18 mouse cellular contexts compared by ENCODE assay signal in the genomic region with DNA sequence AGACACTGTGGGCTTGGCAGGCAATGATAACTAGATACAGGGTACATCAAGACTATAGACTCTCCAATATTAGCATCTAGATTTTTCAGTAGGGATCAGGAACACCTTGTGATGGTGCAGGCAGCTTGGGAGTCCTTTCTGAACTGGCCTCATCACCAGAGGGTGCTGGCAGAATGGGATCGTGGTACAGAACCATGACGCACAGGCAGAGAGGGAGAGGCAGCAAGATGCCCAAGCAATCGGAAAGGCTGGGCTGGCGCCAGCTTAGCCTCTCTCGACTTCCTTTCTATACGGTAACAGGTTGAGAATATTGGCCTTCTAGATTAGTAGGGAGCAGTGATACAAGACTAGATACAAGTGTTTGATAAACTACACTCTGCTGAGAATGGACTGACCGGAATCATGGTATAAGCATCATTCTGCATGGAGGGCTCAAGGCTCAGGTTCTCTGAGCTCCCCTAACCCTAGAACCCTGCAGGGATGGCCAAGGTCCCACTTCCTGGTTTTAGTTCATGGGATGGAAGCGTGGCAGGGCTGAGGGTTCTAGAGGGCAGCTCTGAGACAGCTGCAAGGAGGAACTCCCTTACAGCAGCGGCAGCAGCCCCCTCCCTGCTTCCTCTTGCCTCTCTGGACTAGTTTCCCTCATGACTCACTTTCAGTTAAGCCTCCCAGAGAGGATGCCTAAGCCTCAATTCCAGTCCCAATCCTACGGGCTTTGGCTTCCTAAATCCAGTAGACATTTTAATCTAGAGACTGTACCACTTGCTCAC.
DNase-seq lines count a peak whose midpoint lies in the region; ATAC-seq lines count a peak whose summit lies in the region.
"Had no signal": no experiment of that assay in that cellular context is flagged by ENCODE, and none has a peak within 500 bp of the region (broad histone marks: within the 10 kb centered on the region; RNA-seq: fewer than 3 reads in every experiment).

No protein-coding gene starts in this region.

- no peak overlapping the region for H3K4me3 ChIP-seq in midbrain, embryonic 13.5 days (replicated peaks)
- H3K4me3 ChIP-seq: embryonic facial prominence, embryonic 12.5 days; heart, embryonic 13.5 days; limb, embryonic 15.5 days; neural tube, embryonic 13.5 days had no signal

- H3K4me1 ChIP-seq in midbrain, embryonic 13.5 days (replicated peaks) = peaks cover 8% of the 10 kb centered on the region

- WGBS in midbrain, embryonic 13.5 days = 88% methylated on average over 10 of the region's 10 CpGs

- intact Hi-C loops in left cerebral cortex, postnatal 25 days (cut with DNase I) = no loop called here
- intact Hi-C loops in left cerebral cortex, postnatal 4 days (cut with DNase I) = no loop called here

- no peak overlapping the region for H3K27ac ChIP-seq in midbrain, embryonic 13.5 days
- H3K27ac ChIP-seq: embryonic facial prominence, embryonic 12.5 days; heart, embryonic 13.5 days; limb, embryonic 15.5 days; neural tube, embryonic 13.5 days had no signal

- no peak overlapping the region for H3K9ac ChIP-seq in midbrain, embryonic 13.5 days (replicated peaks)
- H3K9ac ChIP-seq: embryonic facial prominence, embryonic 12.5 days; heart, embryonic 13.5 days; limb, embryonic 15.5 days; neural tube, embryonic 13.5 days had no signal

- DNase-seq in left cerebral cortex, postnatal 25 days (ENCODE audit: low spot score in 2 of 2) = peak; percentile 5 to 31
- DNase-seq in left cerebral cortex, postnatal 4 days = no peak
- peak; percentile 33 for DNase-seq in A20 (ENCODE audit: low read depth, low spot score)
- DNase-seq in brain, adult 2 months (ENCODE audit: low read depth, low spot score) = peak; percentile 36
- DNase-seq in monocyte, adult 2 months (ENCODE audit: low read depth in 1 of 2, low spot score in 2 of 2) = peak; percentile 18 to 26
- no peak for DNase-seq in right cerebral cortex, postnatal 14 days
- DNase-seq: cerebellum, adult 11 months; gastrocnemius, postnatal 25 days; heart, postnatal 4 days; thymus, postnatal 4 days had no signal

- H3K36me3 ChIP-seq in midbrain, embryonic 13.5 days = no peaks in the 10 kb centered on the region
- H3K36me3 ChIP-seq: neural tube, embryonic 13.5 days had no signal

- no peaks in the 10 kb centered on the region for H3K27me3 ChIP-seq in midbrain, embryonic 13.5 days
- H3K27me3 ChIP-seq: embryonic facial prominence, embryonic 12.5 days; heart, embryonic 13.5 days; limb, embryonic 15.5 days; neural tube, embryonic 13.5 days had no signal

- H3K4me2 ChIP-seq in midbrain, embryonic 13.5 days (replicated peaks) = no peak overlapping the region
- H3K4me2 ChIP-seq: embryonic facial prominence, embryonic 12.5 days; heart, embryonic 13.5 days; limb, embryonic 15.5 days; neural tube, embryonic 13.5 days had no signal

- ATAC-seq in midbrain, embryonic 13.5 days = no peak
- ATAC-seq: activated CD4-positive, CD25-positive, alpha-beta regulatory T cell, adult 4 months; CD4-positive, CD25-positive, alpha-beta regulatory T cell, adult 4 months; midbrain, embryonic 16.5 days had no signal

- no peaks in the 10 kb centered on the region for H3K9me3 ChIP-seq in midbrain, embryonic 13.5 days
- H3K9me3 ChIP-seq: embryonic facial prominence, embryonic 12.5 days; heart, embryonic 13.5 days; limb, embryonic 15.5 days; neural tube, embryonic 13.5 days had no signal

Comparison
In these comparisons a context has a peak if more than half of its experiments do, and no peak if none do; other contexts are left out.
1. DNase-seq: peak in left cerebral cortex, postnatal 25 days (2 of 2), A20 (single experiment), brain, adult 2 months (single experiment) and monocyte, adult 2 months (2 of 2); none in left cerebral cortex, postnatal 4 days (single experiment) and right cerebral cortex, postnatal 14 days (single experiment).